Mouse (Mus musculus): ENCODE measurements around the gene Ghrl. TPM values are rescaled to one million over a fixed set of nuclear protein-coding genes. Genes with fewer than 3 reads are reported as not detected.
"Not testable (repeated sequence)": the region's sequence is repeated elsewhere in the genome, so short reads cannot be mapped to it uniquely, and the experiment has no call there.

Gene Ghrl
- polyA plus RNA-seq, 1 experiment from 2014 or later: 57.1 TPM

DNA sequence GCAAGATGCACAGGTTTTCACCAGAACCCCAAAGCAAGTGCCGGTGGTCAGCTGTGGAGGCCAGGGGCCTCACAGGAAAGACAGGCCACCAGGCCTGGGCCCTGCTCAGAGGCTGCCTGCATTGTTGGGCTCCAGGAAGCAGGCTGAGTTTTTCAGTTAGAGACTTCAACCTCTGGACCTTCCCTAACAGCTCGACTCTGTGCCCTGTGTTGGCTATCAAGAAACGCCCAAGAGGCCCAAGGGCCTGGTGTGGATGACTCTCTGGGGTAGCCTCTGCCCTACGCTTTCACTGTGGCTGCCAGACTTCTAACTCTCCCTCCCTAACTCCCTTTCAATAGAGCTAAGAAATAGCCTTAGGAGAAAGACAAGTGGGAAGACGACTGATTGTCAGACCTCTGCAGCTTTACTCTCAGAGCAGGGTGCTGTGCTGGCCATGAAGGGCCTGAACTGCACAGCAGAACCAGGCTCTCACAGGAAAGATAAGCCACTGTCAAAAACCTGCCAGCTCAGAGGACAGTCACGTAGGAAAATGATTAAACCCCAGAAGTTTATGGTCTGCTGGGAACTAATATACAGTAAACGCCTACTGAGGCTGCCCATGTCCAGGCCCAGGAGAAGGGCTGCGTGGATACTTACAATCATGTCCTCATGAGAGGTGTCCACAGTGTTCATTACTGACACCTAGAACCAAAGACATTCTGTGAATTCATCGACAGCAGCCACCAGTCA is 17.8 kb upstream of the Ghrl start:
- no peak overlapping the region for H3K4me3 ChIP-seq (replicated peaks)
- no peaks in the 10 kb centered on the region for H3K27me3 ChIP-seq (replicated peaks)
- no peak overlapping the region for H3K27ac ChIP-seq
- H3K9ac ChIP-seq: no peak overlapping the region
- WGBS: 87% methylated on average over 9 of the region's 9 CpGs
- ATAC-seq (ENCODE audit: insufficient read depth, low FRiP score, low read depth): no peak
- H3K4me1 ChIP-seq: peaks cover 9% of the 10 kb centered on the region
- H3K36me3 ChIP-seq: peaks cover 29% of the 10 kb centered on the region
- no peaks in the 10 kb centered on the region for H3K9me3 ChIP-seq
- H3K4me2 ChIP-seq: no peak overlapping the region

GRCm38 (mm10) chr6:113731296-113731695 is 11.6 kb upstream of the Ghrl start:
- Histone ChIP-seq H3K4me3 (replicated peaks) (no peak overlapping the region), H3K9me3 (no peaks in the 10 kb centered on the region), H3K27me3 (replicated peaks) (no peaks in the 10 kb centered on the region), H3K4me1 (no peaks in the 10 kb centered on the region), H3K9ac (no peak overlapping the region), H3K4me2 (no peak overlapping the region), H3K36me3 (peaks cover 69% of the 10 kb centered on the region), H3K27ac (no peak overlapping the region)
- 91% methylated on average over 3 of the region's 3 CpGs for WGBS
- ATAC-seq (ENCODE audit: insufficient read depth, low FRiP score, low read depth): no peak

GRCm38 (mm10) chr6:113728181-113728580 is 8.5 kb upstream of the Ghrl start:
- H3K9me3 ChIP-seq: no peaks in the 10 kb centered on the region
- H3K4me3 ChIP-seq (replicated peaks): no peak overlapping the region
- no peaks in the 10 kb centered on the region for H3K27me3 ChIP-seq (replicated peaks)
- ATAC-seq (ENCODE audit: insufficient read depth, low FRiP score, low read depth): no peak
- no peak overlapping the region for H3K27ac ChIP-seq
- H3K4me2 ChIP-seq: no peak overlapping the region
- H3K9ac ChIP-seq: no peak overlapping the region
- H3K4me1 ChIP-seq: no peaks in the 10 kb centered on the region
- WGBS: 84% methylated on average over 7 of the region's 7 CpGs
- H3K36me3 ChIP-seq: peaks cover 48% of the 10 kb centered on the region

DNA sequence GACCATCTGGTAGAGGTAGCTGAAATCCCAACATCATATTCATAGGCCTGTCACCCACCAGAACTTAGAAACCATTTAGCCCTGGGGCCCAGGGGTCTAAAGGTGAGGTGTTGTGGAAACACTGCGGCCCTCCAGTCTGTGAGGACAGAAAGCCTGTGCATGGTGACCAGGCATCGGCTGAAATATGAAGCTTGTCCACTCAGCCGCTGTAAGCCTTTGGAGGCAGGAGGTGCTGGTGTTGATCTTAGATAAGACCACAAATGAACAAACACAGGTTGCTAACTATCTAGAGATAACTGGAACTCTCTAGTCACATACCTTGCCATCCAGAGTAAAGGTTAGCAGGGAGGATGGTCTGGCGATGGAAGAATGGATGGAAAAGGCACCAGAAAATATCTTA is 1.4 kb upstream of the Ghrl start:
- H3K36me3 ChIP-seq: peaks cover 9% of the 10 kb centered on the region
- H3K9me3 ChIP-seq: no peaks in the 10 kb centered on the region
- no peak overlapping the region for H3K9ac ChIP-seq
- no peaks in the 10 kb centered on the region for H3K4me1 ChIP-seq
- no peak overlapping the region for H3K4me2 ChIP-seq
- 69% methylated on average over 4 of the region's 4 CpGs for WGBS
- H3K27me3 ChIP-seq (replicated peaks): no peaks in the 10 kb centered on the region
- no peak overlapping the region for H3K27ac ChIP-seq
- ATAC-seq (ENCODE audit: insufficient read depth, low FRiP score, low read depth): 0 out of 2 replicates have a peak, but pooled peaks have one; percentile 40
- no peak overlapping the region for H3K4me3 ChIP-seq (replicated peaks)

GRCm38 (mm10) chr6:113717541-113717940 is 2.1 kb downstream of the Ghrl start:
- WGBS: 82% methylated on average over 3 of the region's 3 CpGs
- H3K4me2 ChIP-seq: no peak overlapping the region
- H3K9me3 ChIP-seq: no peaks in the 10 kb centered on the region
- no peak overlapping the region for H3K27ac ChIP-seq
- ATAC-seq (ENCODE audit: insufficient read depth, low FRiP score, low read depth): no peak
- H3K4me3 ChIP-seq (replicated peaks): no peak overlapping the region
- peaks cover 24% of the 10 kb centered on the region for H3K36me3 ChIP-seq
- no peak overlapping the region for H3K9ac ChIP-seq
- H3K27me3 ChIP-seq (replicated peaks): no peaks in the 10 kb centered on the region
- no peaks in the 10 kb centered on the region for H3K4me1 ChIP-seq

GRCm38 (mm10) chr6:113714797-113715196 is 4.9 kb downstream of the Ghrl start:
- Histone ChIP-seq H3K27me3 (replicated peaks) (no peaks in the 10 kb centered on the region), H3K4me3 (replicated peaks) (no peak overlapping the region), H3K4me2 (no peak overlapping the region), H3K9ac (no peak overlapping the region), H3K4me1 (no peaks in the 10 kb centered on the region), H3K36me3 (peaks cover 44% of the 10 kb centered on the region), H3K27ac (no peak overlapping the region), H3K9me3 (no peaks in the 10 kb centered on the region)
- WGBS: 43% methylated on average over 1 of the region's 1 CpGs
- no peak for ATAC-seq (ENCODE audit: insufficient read depth, low FRiP score, low read depth)

GRCm38 (mm10) chr6:113714276-113714675 is 5.4 kb downstream of the Ghrl start:
- WGBS: 85% methylated on average over 2 of the region's 2 CpGs
- no peak for ATAC-seq (ENCODE audit: insufficient read depth, low FRiP score, low read depth)

DNA sequence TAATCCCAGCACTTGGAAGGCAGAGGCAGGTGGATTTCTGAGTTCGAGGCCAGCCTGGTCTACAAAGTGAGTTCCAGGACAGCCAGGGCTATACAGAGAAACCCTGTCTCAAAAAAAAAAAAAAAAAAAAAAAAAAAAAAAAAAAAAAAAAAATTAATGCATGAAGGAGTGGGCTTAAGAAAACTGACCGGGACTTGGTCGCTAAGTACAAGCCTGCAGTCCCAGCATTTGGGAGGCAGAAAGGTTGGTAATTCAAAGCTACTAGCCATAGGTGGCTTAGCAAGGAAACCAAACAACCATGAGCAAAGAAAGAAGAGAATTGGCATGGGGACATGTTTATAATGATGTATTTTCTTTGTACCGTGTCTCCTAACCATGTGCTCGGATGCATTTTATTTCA is 6.3 kb downstream of the Ghrl start:
- H3K27ac ChIP-seq; H3K27me3 ChIP-seq (replicated peaks); H3K9ac ChIP-seq; H3K9me3 ChIP-seq; H3K4me3 ChIP-seq (replicated peaks); H3K4me2 ChIP-seq; H3K4me1 ChIP-seq; ATAC-seq (ENCODE audit: insufficient read depth, low FRiP score, low read depth): not testable (repeated sequence)
- peaks cover 51% of the 10 kb centered on the region for H3K36me3 ChIP-seq
- 87% methylated on average over 5 of the region's 5 CpGs for WGBS

More at GRCm38 (mm10) chr6:113714276-113714675, 5.4 kb downstream of the Ghrl start:
- no peaks in the 10 kb centered on the region for H3K27me3 ChIP-seq (replicated peaks)
- no peaks in the 10 kb centered on the region for H3K9me3 ChIP-seq
- H3K9ac ChIP-seq: no peak overlapping the region
- no peak overlapping the region for H3K4me2 ChIP-seq
- H3K4me1 ChIP-seq: no peaks in the 10 kb centered on the region
- H3K4me3 ChIP-seq (replicated peaks): no peak overlapping the region
- H3K27ac ChIP-seq: no peak overlapping the region
- peaks cover 44% of the 10 kb centered on the region for H3K36me3 ChIP-seq

- WGBS: 90% methylated on average over 3 of the region's 3 CpGs
- Histone ChIP-seq H3K9ac (no peak overlapping the region), H3K4me1 (no peaks in the 10 kb centered on the region), H3K9me3 (no peaks in the 10 kb centered on the region), H3K36me3 (peaks cover 58% of the 10 kb centered on the region), H3K27me3 (replicated peaks) (no peaks in the 10 kb centered on the region), H3K4me3 (replicated peaks) (no peak overlapping the region), H3K27ac (no peak overlapping the region), H3K4me2 (no peak overlapping the region)
- ATAC-seq (ENCODE audit: insufficient read depth, low FRiP score, low read depth): no peak
These were observed 7.0 kb downstream of the Ghrl start for GRCm38 (mm10) chr6:113712718-113713117.

GRCm38 (mm10) chr6:113697222-113698205 is 22.2 kb downstream of the Ghrl start:
- Histone ChIP-seq H3K9me3 (no peaks in the 10 kb centered on the region), H3K4me2 (peak overlapping the region; percentile 95), H3K4me3 (replicated peaks) (peak overlapping the region; percentile 93), H3K27me3 (replicated peaks) (no peaks in the 10 kb centered on the region), H3K4me1 (peaks cover 25% of the 10 kb centered on the region), H3K27ac (peak overlapping the region; percentile 96), H3K36me3 (peaks cover 6% of the 10 kb centered on the region; the same call in 1 of the 2 replicates), H3K9ac (peak overlapping the region; percentile 71)
- under 1% methylated on average over 99 of the region's 113 CpGs for WGBS
- ATAC-seq (ENCODE audit: insufficient read depth, low FRiP score, low read depth): no peak

DNA sequence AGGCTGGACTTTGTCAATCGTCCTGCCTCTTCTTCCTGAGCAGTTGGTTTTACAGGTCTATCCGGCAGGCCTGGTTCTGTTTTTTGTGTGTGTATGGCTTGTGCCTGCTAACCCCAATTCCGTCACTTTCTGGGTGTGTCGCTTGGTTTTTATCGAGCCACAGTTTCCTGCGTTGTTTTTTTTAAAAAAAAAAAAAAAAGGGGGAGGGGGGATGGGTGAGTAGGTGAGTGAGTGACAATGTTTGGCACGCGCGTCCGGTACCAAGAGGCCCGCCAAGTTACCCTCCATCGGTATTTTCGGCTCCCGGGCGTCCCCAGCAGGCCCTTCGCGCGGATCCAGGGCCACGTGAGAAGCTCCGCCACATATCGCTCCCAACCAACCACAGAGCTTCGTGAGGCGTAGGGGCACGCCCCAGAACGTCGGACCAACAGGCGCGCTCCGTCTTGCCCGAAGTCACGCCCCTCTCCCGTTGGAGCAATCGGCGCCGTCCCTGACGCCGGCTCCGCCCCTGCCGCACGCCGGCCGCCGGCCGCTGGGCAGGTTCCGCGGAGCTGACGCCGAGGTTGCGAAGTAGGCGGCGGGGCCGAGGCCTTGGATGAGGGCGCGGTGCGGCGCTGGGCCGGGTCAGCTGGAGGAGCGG is 23.0 kb downstream of the Ghrl start, which contains the start of gene Tatdn2:
TSS of gene Tatdn2 (plus strand) at position 469 of the 640 bp plus-strand sequence.
- ATAC-seq (ENCODE audit: insufficient read depth, low FRiP score, low read depth): peak; percentile 98
- Histone ChIP-seq H3K27ac (peak within 1 kb of the TSS; percentile 96), H3K36me3 (no peaks in the 10 kb centered on the region), H3K9ac (peak within 1 kb of the TSS; percentile 71), H3K27me3 (replicated peaks) (no peaks in the 10 kb centered on the region), H3K4me2 (peak within 1 kb of the TSS; percentile 95), H3K9me3 (no peaks in the 10 kb centered on the region), H3K4me3 (replicated peaks) (peak within 1 kb of the TSS; percentile 93), H3K4me1 (peaks cover 25% of the 10 kb centered on the region)
- WGBS: under 1% methylated on average over 58 of the region's 58 CpGs
